Mouse (Mus musculus): Measurements from ENCODE around the gene Klhl3. TPM values are rescaled to one million over a fixed set of nuclear protein-coding genes. Genes with fewer than 3 reads are reported as not detected.

Klhl3 gene
- total RNA-seq (2023): under 1 TPM in 1 of 2 experiments, not detected in 1; 0.12 TPM

GRCm38 (mm10) chr13:58113061-58113900 is at the start of gene Klhl3:
Gene Klhl3, minus strand, starts transcription at chr13:58113592.

GRCm38 (mm10) chr13:58157447-58158098 is 44.2 kb upstream of the Klhl3 start, which contains the start of gene Idnk:
Gene Idnk, plus strand, starts transcription at chr13:58157649.

GRCm38 (mm10) chr13:58128396-58128767 is 15.0 kb upstream of the Klhl3 start, which contains the start of gene Hnrnpa0:
Gene Hnrnpa0, minus strand, starts transcription at chr13:58128556.

Other genes starting within 250 kb of the Klhl3 start
- not detected for gene Spock1, start 205.3 kb downstream of the Klhl3 start, total RNA-seq (2023)
- 100 to 1,000 TPM; 136 to 148 TPM for gene Hnrnpa0, start 15.0 kb upstream of the Klhl3 start, total RNA-seq (2023)
- 10 to 100 TPM; 79.4 to 82.9 TPM for gene Idnk, start 44.1 kb upstream of the Klhl3 start, total RNA-seq (2023)
- gene Ubqln1, start 102.1 kb upstream of the Klhl3 start, total RNA-seq (2023): 100 to 1,000 TPM in 1 of 2 experiments, 10 to 100 TPM in 1; 86.9 to 115 TPM
- gene Gkap1, start 162.1 kb upstream of the Klhl3 start, total RNA-seq (2023): 1 to 10 TPM; 4.5 to 6.5 TPM
- under 1 TPM; 0.17 to 0.21 TPM for gene Kif27, start 245.5 kb upstream of the Klhl3 start, total RNA-seq (2023)

All from B cell, adult 67 days (primary cell).